Mouse (Mus musculus): Measurements from ENCODE around the gene Olfr191. TPM values are rescaled to one million over a fixed set of nuclear protein-coding genes. Genes with fewer than 3 reads are reported as not detected.

The Olfr191 gene
- polyA plus RNA-seq (2014; fragmentation: Illumina TruSeq; extraction: RNeasy Lipid Tissue Mini Kit (QIAGEN cat#74804)): not detected

GRCm38 (mm10) chr16:59089722-59090121 is at the start of gene Olfr191:
Gene Olfr191, minus strand, starts transcription at chr16:59089822.

DNA sequence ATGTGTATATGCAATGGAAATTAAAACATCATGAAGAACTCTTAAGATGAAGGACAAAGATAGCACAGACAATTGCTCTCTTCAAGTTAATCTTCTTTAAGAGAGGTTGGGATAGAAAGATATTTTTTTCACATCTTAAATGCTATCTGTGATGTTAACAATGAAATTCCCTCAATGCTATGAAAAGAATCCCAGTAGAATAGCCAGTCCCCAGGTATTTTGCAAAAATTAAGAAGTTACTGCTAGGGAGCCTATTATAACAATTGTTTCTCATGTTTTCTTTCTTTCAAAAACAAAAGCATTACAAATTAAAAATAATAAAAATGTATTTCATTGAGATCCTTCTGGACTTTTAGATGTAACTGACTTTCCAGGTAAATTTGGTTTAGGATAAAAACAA is 31.3 kb upstream of the Olfr191 start, which contains the start of gene Olfr194:
Gene Olfr194, minus strand, starts transcription at position 101 of the 400 bp plus-strand sequence.

GRCm38 (mm10) chr16:59111781-59112180 is 22.2 kb upstream of the Olfr191 start, which contains the start of gene Olfr193:
Gene Olfr193, minus strand, starts transcription at chr16:59111881.

DNA sequence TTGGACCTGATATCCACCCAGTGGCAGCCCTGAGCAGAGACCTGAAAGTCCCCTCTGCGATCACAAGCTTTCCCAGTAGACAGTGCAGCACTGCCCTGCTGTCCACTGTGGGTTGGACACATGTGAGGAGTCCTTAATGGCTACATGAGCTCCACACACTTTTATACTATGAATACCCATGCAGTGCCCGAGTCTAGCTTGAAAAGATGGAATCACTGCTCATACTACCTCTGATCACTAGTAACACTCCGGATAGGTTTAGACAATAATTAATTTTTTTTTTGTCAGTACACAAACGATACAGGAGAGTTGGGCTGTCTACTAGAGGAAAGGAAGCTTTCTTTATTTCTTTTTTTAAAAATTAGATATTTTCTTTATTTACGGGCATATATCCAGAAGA is 11.7 kb downstream of the Olfr191 start, which contains the start of gene Olfr190:
Gene Olfr190, minus strand, starts transcription at position 101 of the 400 bp plus-strand sequence.

DNA sequence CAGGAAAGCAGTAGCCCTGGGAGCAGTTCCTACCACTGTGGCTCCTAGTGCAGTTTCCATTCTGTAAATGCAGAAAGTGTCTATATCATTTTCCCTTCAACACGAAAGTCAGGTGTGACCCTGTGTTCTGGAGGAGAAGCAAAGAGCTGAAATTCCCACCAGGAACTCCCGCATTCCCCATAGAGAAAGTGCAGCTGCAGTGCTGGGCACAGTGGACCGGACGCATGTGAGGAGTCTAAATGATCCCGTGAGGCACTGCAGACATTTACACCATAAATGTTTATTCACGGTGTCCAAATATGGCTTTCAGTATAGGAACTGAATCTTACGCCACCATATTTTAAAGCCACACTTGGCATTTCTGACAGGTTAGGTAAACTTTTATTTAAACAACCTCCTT is 49.9 kb downstream of the Olfr191 start, which contains the start of gene Olfr187:
Gene Olfr187, minus strand, starts transcription at position 58 of the 400 bp plus-strand sequence.

Other genes starting within 250 kb of the Olfr191 start
- not detected for gene Olfr177, start 215.1 kb downstream of the Olfr191 start, polyA plus RNA-seq (2014; fragmentation: Illumina TruSeq; extraction: RNeasy Lipid Tissue Mini Kit (QIAGEN cat#74804))
- not detected for gene Olfr178, start 197.8 kb downstream of the Olfr191 start, polyA plus RNA-seq (2014; fragmentation: Illumina TruSeq; extraction: RNeasy Lipid Tissue Mini Kit (QIAGEN cat#74804))
- not detected for gene Olfr181, start 161.1 kb downstream of the Olfr191 start, polyA plus RNA-seq (2014; fragmentation: Illumina TruSeq; extraction: RNeasy Lipid Tissue Mini Kit (QIAGEN cat#74804))
- gene Olfr180, start 160.4 kb downstream of the Olfr191 start, polyA plus RNA-seq (2014; fragmentation: Illumina TruSeq; extraction: RNeasy Lipid Tissue Mini Kit (QIAGEN cat#74804)): not detected
- gene Olfr183, start 94.5 kb downstream of the Olfr191 start, polyA plus RNA-seq (2014; fragmentation: Illumina TruSeq; extraction: RNeasy Lipid Tissue Mini Kit (QIAGEN cat#74804)): not detected
- not detected for gene Olfr186, start 59.5 kb downstream of the Olfr191 start, polyA plus RNA-seq (2014; fragmentation: Illumina TruSeq; extraction: RNeasy Lipid Tissue Mini Kit (QIAGEN cat#74804))
- gene Olfr187, start 50.1 kb downstream of the Olfr191 start, polyA plus RNA-seq (2014; fragmentation: Illumina TruSeq; extraction: RNeasy Lipid Tissue Mini Kit (QIAGEN cat#74804)): not detected
- gene Olfr190, start 11.8 kb downstream of the Olfr191 start, polyA plus RNA-seq (2014; fragmentation: Illumina TruSeq; extraction: RNeasy Lipid Tissue Mini Kit (QIAGEN cat#74804)): not detected
- not detected for gene Olfr193, start 22.1 kb upstream of the Olfr191 start, polyA plus RNA-seq (2014; fragmentation: Illumina TruSeq; extraction: RNeasy Lipid Tissue Mini Kit (QIAGEN cat#74804))
- gene Olfr194, start 31.2 kb upstream of the Olfr191 start, polyA plus RNA-seq (2014; fragmentation: Illumina TruSeq; extraction: RNeasy Lipid Tissue Mini Kit (QIAGEN cat#74804)): not detected
- gene Olfr195, start 57.2 kb upstream of the Olfr191 start, polyA plus RNA-seq (2014; fragmentation: Illumina TruSeq; extraction: RNeasy Lipid Tissue Mini Kit (QIAGEN cat#74804)): not detected
- not detected for gene Olfr196, start 80.6 kb upstream of the Olfr191 start, polyA plus RNA-seq (2014; fragmentation: Illumina TruSeq; extraction: RNeasy Lipid Tissue Mini Kit (QIAGEN cat#74804))
- gene Olfr198, start 113.7 kb upstream of the Olfr191 start, polyA plus RNA-seq (2014; fragmentation: Illumina TruSeq; extraction: RNeasy Lipid Tissue Mini Kit (QIAGEN cat#74804)): not detected
- gene Olfr199, start 129.9 kb upstream of the Olfr191 start, polyA plus RNA-seq (2014; fragmentation: Illumina TruSeq; extraction: RNeasy Lipid Tissue Mini Kit (QIAGEN cat#74804)): not detected
- not detected for gene Olfr201, start 182.8 kb upstream of the Olfr191 start, polyA plus RNA-seq (2014; fragmentation: Illumina TruSeq; extraction: RNeasy Lipid Tissue Mini Kit (QIAGEN cat#74804))
- gene Olfr202, start 197.0 kb upstream of the Olfr191 start, polyA plus RNA-seq (2014; fragmentation: Illumina TruSeq; extraction: RNeasy Lipid Tissue Mini Kit (QIAGEN cat#74804)): not detected
- not detected for gene Olfr203, start 209.1 kb upstream of the Olfr191 start, polyA plus RNA-seq (2014; fragmentation: Illumina TruSeq; extraction: RNeasy Lipid Tissue Mini Kit (QIAGEN cat#74804))
- not detected for gene Olfr204, start 228.4 kb upstream of the Olfr191 start, polyA plus RNA-seq (2014; fragmentation: Illumina TruSeq; extraction: RNeasy Lipid Tissue Mini Kit (QIAGEN cat#74804))
- gene Olfr205, start 241.3 kb upstream of the Olfr191 start, polyA plus RNA-seq (2014; fragmentation: Illumina TruSeq; extraction: RNeasy Lipid Tissue Mini Kit (QIAGEN cat#74804)): not detected

Measured in ovary, adult 10 weeks (tissue).